Mouse (Mus musculus) myocyte (in vitro differentiated cells): Measurements from ENCODE around the gene Snx25. TPM values are rescaled to one million over a fixed set of nuclear protein-coding genes. Genes with fewer than 3 reads are reported as not detected.
"Not testable (repeated sequence)": the region's sequence is repeated elsewhere in the genome, so short reads cannot be mapped to it uniquely, and the experiment has no call there.

ENCODE experiments used
- H3K27me3 ChIP-seq: one replicate; pipeline ENCODE4 v1.6.1; 2011; ENCODE audit not compliant: control insufficient read depth, insufficient read depth, insufficient read length
- H3K36me3 ChIP-seq: one replicate; pipeline ENCODE4 v1.6.1; 2011; ENCODE audit not compliant: control insufficient read depth, insufficient read depth
- H3K4me2 ChIP-seq: one replicate; pipeline ENCODE4 v1.6.1; 2011; ENCODE audit warnings: low read depth, control low read depth
- H3K4me3 ChIP-seq: one replicate; pipeline ENCODE4 v1.5.1; 2011; ENCODE audit warnings: mild to moderate bottlenecking, control low read depth, moderate library complexity
- H3K79me2 ChIP-seq: one replicate; pipeline ENCODE4 v1.6.1; 2011; ENCODE audit not compliant: control insufficient read depth, insufficient read depth
- H3ac ChIP-seq: one replicate; pipeline ENCODE4 v1.6.1; 2011; ENCODE audit not compliant: control insufficient read depth, insufficient read length
- CEBPB ChIP-seq: IDR thresholded peaks from 2 replicates; pipeline ENCODE4 v1.6.1; 2011; ENCODE audit warnings: mild to moderate bottlenecking, moderate library complexity; ENCODE audit not compliant: poor library complexity, insufficient read depth, severe bottlenecking
- E2F4 ChIP-seq: IDR thresholded peaks from one replicate; pipeline ENCODE4 v1.6.1; 2011; ENCODE audit warnings: mild to moderate bottlenecking, control low read depth, moderate library complexity; ENCODE audit not compliant: insufficient read depth
- MAX ChIP-seq: IDR thresholded peaks from one replicate; pipeline ENCODE4 v1.6.1; 2011; ENCODE audit warnings: low read depth, mild to moderate bottlenecking, control low read depth
- MYOD1 ChIP-seq, 3 experiments: IDR thresholded peaks; one replicate each; pipeline ENCODE4 v1.6.1; 2011; ENCODE audit warnings: control low read depth in 2 of 3, low read depth in 2 of 3, mild to moderate bottlenecking in 2 of 3, moderate library complexity in 1 of 3; ENCODE audit not compliant: insufficient read length in 2 of 3, control insufficient read depth in 1 of 3
- MYOG ChIP-seq, 3 experiments: IDR thresholded peaks; one replicate each; pipeline ENCODE4 v1.6.1; 2011; ENCODE audit warnings: control low read depth in 2 of 3, low read depth in 2 of 3, mild to moderate bottlenecking in 2 of 3; ENCODE audit not compliant: insufficient read length in 2 of 3, control insufficient read depth in 1 of 3, insufficient read depth in 1 of 3
- POLR2A ChIP-seq: IDR thresholded peaks from one replicate; pipeline ENCODE4 v1.6.1; 2011; ENCODE audit warnings: low read depth, mild to moderate bottlenecking, control low read depth, moderate library complexity; ENCODE audit not compliant: insufficient read length
- POLR2AphosphoS2 ChIP-seq: IDR thresholded peaks from one replicate; pipeline ENCODE4 v1.6.1; 2011; ENCODE audit warnings: low read depth, control low read depth; ENCODE audit not compliant: insufficient read length
- REST ChIP-seq: IDR thresholded peaks from one replicate; pipeline ENCODE4 v1.6.1; 2011; ENCODE audit warnings: mild to moderate bottlenecking, control low read depth, moderate library complexity; ENCODE audit not compliant: insufficient read depth, insufficient read length
- SRF ChIP-seq: IDR thresholded peaks from one replicate; pipeline ENCODE4 v1.6.1; 2011; ENCODE audit warnings: low read depth; ENCODE audit not compliant: control insufficient read depth, insufficient read length
- TCF12 ChIP-seq: IDR thresholded peaks from one replicate; pipeline ENCODE4 v1.6.1; 2011; ENCODE audit warnings: mild to moderate bottlenecking, control low read depth; ENCODE audit not compliant: poor library complexity, insufficient read depth, severe bottlenecking
- TCF3 ChIP-seq: IDR thresholded peaks from one replicate; pipeline ENCODE4 v1.6.1; 2011; ENCODE audit warnings: low read depth, control low read depth; ENCODE audit not compliant: insufficient read length
- USF1 ChIP-seq: IDR thresholded peaks from one replicate; pipeline ENCODE4 v1.6.1; 2011; ENCODE audit warnings: low read depth, mild to moderate bottlenecking, control low read depth, moderate library complexity
- polyA plus RNA-seq: library from polyadenylated mRNA; unstranded; fragments of >200 nt; fragmentation: generic; extraction: Trizol; gene quantifications from one replicate; pipeline ENCODE4 v1.2.1, GENCODE M21; 2012; ENCODE audit warnings: missing spikeins

Gene Snx25
- polyA plus RNA-seq, 1 experiment, result 4.4 TPM

- Histone ChIP-seq H3K36me3 (peaks cover 9% of the 10 kb centered on the region), H3ac (no peak overlapping the region), H3K27me3 (no peaks in the 10 kb centered on the region), H3K79me2 (no peaks in the 10 kb centered on the region), H3K4me2 (no peak overlapping the region), H3K4me3 (no peak overlapping the region)
- no peak for TF ChIP-seq E2F4
- TF ChIP-seq REST, result no peak
- no peak for TF ChIP-seq MYOD1 (IDR thresholded peaks at IDR 0.05; ENCODE audit: control insufficient read depth in 1 of 3, insufficient read length in 2 of 3, low read depth in 2 of 3)
- no peak for TF ChIP-seq MYOG (IDR thresholded peaks at IDR 0.05; ENCODE audit: control insufficient read depth in 1 of 3, insufficient read depth in 1 of 3, insufficient read length in 2 of 3, low read depth in 2 of 3)
- TF ChIP-seq USF1, result no peak
- TF ChIP-seq POLR2AphosphoS2, result no peak
- no peak for TF ChIP-seq TCF12
- TF ChIP-seq TCF3, result no peak
- no peak for TF ChIP-seq CEBPB
These were observed 32.8 kb downstream of the Snx25 start for GRCm38 (mm10) chr8:46119176-46119575.

GRCm38 (mm10) chr8:46117172-46117571 lies 34.8 kb downstream of the Snx25 start:
- peaks cover 9% of the 10 kb centered on the region for H3K36me3 ChIP-seq
- no peak overlapping the region for H3ac ChIP-seq
- no peak for TF ChIP-seq TCF12
- TF ChIP-seq MYOG (IDR thresholded peaks at IDR 0.05; ENCODE audit: control insufficient read depth in 1 of 3, insufficient read depth in 1 of 3, insufficient read length in 2 of 3, low read depth in 2 of 3), result no peak
- no peak for TF ChIP-seq CEBPB
- no peak for TF ChIP-seq POLR2A
- no peak for TF ChIP-seq MAX
- TF ChIP-seq POLR2AphosphoS2, result no peak
- TF ChIP-seq REST, result no peak
- no peak for TF ChIP-seq TCF3
- TF ChIP-seq MYOD1 (IDR thresholded peaks at IDR 0.05; ENCODE audit: control insufficient read depth in 1 of 3, insufficient read length in 2 of 3, low read depth in 2 of 3), result no peak
- no peak for TF ChIP-seq E2F4
- no peak for TF ChIP-seq USF1
- TF ChIP-seq SRF, result no peak
- no peaks in the 10 kb centered on the region for H3K27me3 ChIP-seq
- H3K4me3 ChIP-seq, result no peak overlapping the region
- no peaks in the 10 kb centered on the region for H3K79me2 ChIP-seq
- no peak overlapping the region for H3K4me2 ChIP-seq

GRCm38 (mm10) chr8:46113421-46114170 lies 38.4 kb downstream of the Snx25 start:
- H3K4me3 ChIP-seq, H3K27me3 ChIP-seq, H3K36me3 ChIP-seq, H3K79me2 ChIP-seq, H3ac ChIP-seq, H3K4me2 ChIP-seq: not testable (repeated sequence)

GRCm38 (mm10) chr8:46107690-46108089 lies 44.3 kb downstream of the Snx25 start:
- H3K4me2 ChIP-seq, result no peak overlapping the region
- H3K36me3 ChIP-seq, result peaks cover 14% of the 10 kb centered on the region
- no peak for TF ChIP-seq POLR2A
- TF ChIP-seq TCF3, result no peak
- TF ChIP-seq SRF, result no peak
- TF ChIP-seq REST, result no peak
- H3K4me3 ChIP-seq, result no peak overlapping the region
- no peak overlapping the region for H3ac ChIP-seq
- no peaks in the 10 kb centered on the region for H3K79me2 ChIP-seq
- no peaks in the 10 kb centered on the region for H3K27me3 ChIP-seq

GRCm38 (mm10) chr8:46103434-46103833 lies 48.5 kb downstream of the Snx25 start:
- Histone ChIP-seq H3K4me2 (no peak overlapping the region), H3K27me3 (no peaks in the 10 kb centered on the region), H3ac (no peak overlapping the region), H3K36me3 (peaks cover 26% of the 10 kb centered on the region), H3K4me3 (no peak overlapping the region), H3K79me2 (no peaks in the 10 kb centered on the region)
- no peak for TF ChIP-seq MAX
- TF ChIP-seq REST, result no peak
- TF ChIP-seq SRF, result no peak
- no peak for TF ChIP-seq CEBPB
- no peak for TF ChIP-seq TCF12
- TF ChIP-seq TCF3, result no peak
- TF ChIP-seq MYOD1 (IDR thresholded peaks at IDR 0.05; ENCODE audit: control insufficient read depth in 1 of 3, insufficient read length in 2 of 3, low read depth in 2 of 3), result no peak
- no peak for TF ChIP-seq POLR2AphosphoS2
- no peak for TF ChIP-seq USF1
- no peak for TF ChIP-seq MYOG (IDR thresholded peaks at IDR 0.05; ENCODE audit: control insufficient read depth in 1 of 3, insufficient read depth in 1 of 3, insufficient read length in 2 of 3, low read depth in 2 of 3)
- no peak for TF ChIP-seq E2F4
- no peak for TF ChIP-seq POLR2A
